Mouse (Mus musculus) CH12.LX (cell line): ENCODE data around the gene B4galnt3. TPM values are rescaled to one million over a fixed set of nuclear protein-coding genes. Genes with fewer than 3 reads are reported as not detected.
A peak's percentile ranks its signal among the peaks of the same experiment; 100 is the strongest.

ENCODE experiments used
- DNase-seq: peaks from one replicate; pipeline ENCODE4 v3.0.0-alpha.2; 2013; ENCODE audit errors: extremely low read depth
- H3K27ac ChIP-seq: 2 replicates; pipeline ENCODE4 v1.5.1; 2012; ENCODE audit warnings: low read depth, mild to moderate bottlenecking, control low read depth, moderate library complexity; ENCODE audit not compliant: insufficient read depth
- H3K27me3 ChIP-seq: replicated peaks from 2 replicates; pipeline ENCODE3; 2012; ENCODE audit warnings: inconsistent platforms
- H3K36me3 ChIP-seq, 2 experiments: replicated peaks in 1 of 2; 2 replicates each; pipeline versions ENCODE3 to v1.6.1; 2012; ENCODE audit warnings: inconsistent platforms in 1 of 2, low read length in 1 of 2, mild to moderate bottlenecking in 1 of 2, mixed read lengths in 1 of 2, moderate library complexity in 1 of 2; ENCODE audit not compliant: control insufficient read depth in 1 of 2, insufficient read depth in 1 of 2
- H3K4me1 ChIP-seq, 2 experiments: 2 replicates each; pipeline ENCODE4 v1.6.1; 2012; ENCODE audit warnings: inconsistent platforms in 1 of 2, moderate library complexity in 1 of 2; ENCODE audit not compliant: insufficient read depth in 2 of 2, control insufficient read depth in 1 of 2
- H3K4me2 ChIP-seq: 2 replicates; pipeline ENCODE4 v1.6.1; 2012; ENCODE audit warnings: low read depth, mild to moderate bottlenecking, control low read depth; ENCODE audit not compliant: poor library complexity, insufficient read depth, severe bottlenecking
- H3K4me3 ChIP-seq, 3 experiments: fragments of 150-350 bp in 1 of 3; sonication (generic) in 1 of 3; replicated peaks in 1 of 3; 2 replicates each; pipeline versions ENCODE3 to v1.5.1; 2011 to 2012; ENCODE audit warnings: low read depth in 2 of 3, low read length in 2 of 3, mild to moderate bottlenecking in 2 of 3, moderate library complexity in 2 of 3, control low read depth in 1 of 3, improper control_type of control experiment in 1 of 3, inconsistent platforms in 1 of 3, mixed read lengths in 1 of 3; ENCODE audit not compliant: poor library complexity in 1 of 3
- H3K79me2 ChIP-seq: replicated peaks from 2 replicates; pipeline ENCODE4 v1.6.1; 2012; ENCODE audit warnings: mild to moderate bottlenecking, moderate library complexity; ENCODE audit not compliant: control insufficient read depth, poor library complexity, insufficient read depth, severe bottlenecking; ENCODE audit errors: extremely low read depth
- H3K9ac ChIP-seq: 2 replicates; pipeline ENCODE4 v1.6.1; 2012; ENCODE audit warnings: low read depth, mild to moderate bottlenecking, control low read depth, moderate library complexity; ENCODE audit not compliant: insufficient read depth
- H3K9me3 ChIP-seq: replicated peaks from 2 replicates; pipeline ENCODE3; 2012; ENCODE audit warnings: low read length, inconsistent platforms, mixed read lengths
- CHD1 ChIP-seq: IDR thresholded peaks from 2 replicates; pipeline ENCODE4 v1.6.1; 2012; ENCODE audit warnings: low read depth, low read length, improper control_type of control experiment, inconsistent platforms
- HCFC1 ChIP-seq: IDR thresholded peaks from 2 replicates; pipeline ENCODE4 v1.6.1; 2012; ENCODE audit warnings: low read depth, mild to moderate bottlenecking, inconsistent platforms, low read length, improper control_type of control experiment
- IRF4 ChIP-seq: IDR thresholded peaks from 2 replicates; pipeline ENCODE4 v1.6.1; 2014; ENCODE audit warnings: low read depth, mild to moderate bottlenecking, inconsistent platforms, low read length, improper control_type of control experiment
- KAT2A ChIP-seq: IDR thresholded peaks from 2 replicates; pipeline ENCODE4 v1.6.1; 2012; ENCODE audit warnings: low read length, improper control_type of control experiment, inconsistent platforms; ENCODE audit not compliant: insufficient replicate concordance
- MAFK ChIP-seq: IDR thresholded peaks from 2 replicates; pipeline ENCODE4 v1.6.1; 2011; ENCODE audit warnings: low read length, improper control_type of control experiment; ENCODE audit not compliant: insufficient replicate concordance
- MEF2A ChIP-seq: IDR thresholded peaks from 2 replicates; pipeline ENCODE4 v1.6.1; 2014; ENCODE audit warnings: low read depth, mild to moderate bottlenecking, inconsistent platforms, low read length, improper control_type of control experiment, borderline replicate concordance
- MYC ChIP-seq: IDR thresholded peaks from 2 replicates; pipeline ENCODE4 v1.6.1; 2011; ENCODE audit warnings: low read depth, mild to moderate bottlenecking, improper control_type of control experiment, low read length
- NRF1 ChIP-seq: IDR thresholded peaks from 2 replicates; pipeline ENCODE4 v1.6.1; 2014; ENCODE audit warnings: low read depth, mild to moderate bottlenecking, inconsistent platforms, low read length, improper control_type of control experiment, moderate library complexity
- POLR2AphosphoS2 ChIP-seq: IDR thresholded peaks from 2 replicates; pipeline ENCODE4 v1.6.1; 2011; ENCODE audit warnings: low read depth, low read length, improper control_type of control experiment
- RAD21 ChIP-seq: IDR thresholded peaks from 2 replicates; pipeline ENCODE4 v1.6.1; 2011; ENCODE audit warnings: low read depth, mild to moderate bottlenecking, low read length, improper control_type of control experiment, moderate library complexity
- RCOR1 ChIP-seq: conservative IDR thresholded peaks from 2 replicates; pipeline ENCODE4 v1.6.1; 2012; ENCODE audit warnings: low read depth, mild to moderate bottlenecking, inconsistent platforms, low read length, improper control_type of control experiment
- TBP ChIP-seq: conservative IDR thresholded peaks from 2 replicates; pipeline ENCODE4 v1.6.1; 2011; ENCODE audit warnings: low read depth, low read length, improper control_type of control experiment
- TCF12 ChIP-seq: IDR thresholded peaks from 2 replicates; pipeline ENCODE4 v1.6.1; 2014; ENCODE audit warnings: low read depth, mild to moderate bottlenecking, inconsistent platforms, low read length, improper control_type of control experiment
- USF1 ChIP-seq: IDR thresholded peaks from 2 replicates; pipeline ENCODE4 v1.6.1; 2014; ENCODE audit warnings: low read depth, mild to moderate bottlenecking, inconsistent platforms, low read length, improper control_type of control experiment
- USF2 ChIP-seq: conservative IDR thresholded peaks from 2 replicates; pipeline ENCODE4 v1.6.1; 2011; ENCODE audit warnings: low read depth, low read length, improper control_type of control experiment
- ZNF384 ChIP-seq: IDR thresholded peaks from 2 replicates; pipeline ENCODE4 v1.6.1; 2012; ENCODE audit warnings: low read depth, low read length, improper control_type of control experiment, inconsistent platforms
- dilution Hi-C: fragments of 300-500 bp; cut with MboI; formaldehyde crosslinking; loops from 2 replicates; pipeline ENCODE4 v1.14.3; 2020; ENCODE audit warnings: low sequenced_read_pairs; ENCODE audit not compliant: extremely low pct_unique_long_range_greater_than_20kb, extremely low pct_ligation_motif_present
- in situ Hi-C: fragments of 300-500 bp; cut with MboI; formaldehyde crosslinking; loops from 3 replicates; pipeline ENCODE4 v1.14.3; 2019; ENCODE audit warnings: low sequenced_read_pairs, low pct_ligation_motif_present, low pct_unique_long_range_greater_than_20kb, mixed read lengths
- polyA plus RNA-seq: library from polyadenylated mRNA; unstranded; fragments of >175 nt; gene quantifications from 2 replicates; pipeline ENCODE4 v1.2.1, GENCODE M21; 2012; ENCODE audit warnings: low read depth; ENCODE audit not compliant: insufficient read length
- total RNA-seq, 2 experiments: library from RNA; depleted of rRNA; stranded (reverse); fragments of 300-350 nt in 1 of 2; fragments of >200 nt in 1 of 2; gene quantifications; 2 replicates each; pipeline ENCODE4 v1.2.3; 2012 to 2014

B4galnt3 gene
- total and polyA plus RNA-seq, 3 experiments = 0.21 to 0.47 (median 0.44) TPM

GRCm38 (mm10) chr6:120185012-120185730 is 109.2 kb downstream of the B4galnt3 start:
- Histone ChIP-seq H3K4me2 (no peak overlapping the region), H3K27ac (no peak overlapping the region), H3K4me3 (no peak overlapping the region), H3K27me3 (no peaks in the 10 kb centered on the region), H3K9ac (no peak overlapping the region)
- in situ Hi-C loops (loop anchor here (5.0 kb wide), 3 partner anchors 33 to 148 kb away; partner anchors contain the start of gene Wnk1), dilution Hi-C loops (no loop called here)
- TF ChIP-seq MAFK (no peak), ZNF384 (peak; percentile 38)
- TF ChIP-seq, all 38 proteins: peak for 1
- no peaks in the 10 kb centered on the region for H3K79me2 ChIP-seq
- H3K9me3 ChIP-seq = no peaks in the 10 kb centered on the region
- no peaks in the 10 kb centered on the region for H3K36me3 ChIP-seq
- no peak for DNase-seq
- peaks cover 34 to 79% of the 10 kb centered on the region in 2 experiments for H3K4me1 ChIP-seq

GRCm38 (mm10) chr6:120183771-120184170 is 110.6 kb downstream of the B4galnt3 start:
- peaks cover 29 to 79% of the 10 kb centered on the region in 2 experiments for H3K4me1 ChIP-seq
- no peaks in the 10 kb centered on the region for H3K36me3 ChIP-seq
- no peaks in the 10 kb centered on the region for H3K27me3 ChIP-seq
- no peaks in the 10 kb centered on the region for H3K9me3 ChIP-seq
- TF ChIP-seq MYC = no peak
- TF ChIP-seq USF1 = no peak
- no peak for TF ChIP-seq USF2
- TF ChIP-seq IRF4 = peak; percentile 24; the same call in 1 of the 2 replicates
- TF ChIP-seq HCFC1 = no peak
- TF ChIP-seq KAT2A = no peak
- no peak for TF ChIP-seq RCOR1
- TF ChIP-seq TCF12 = 0 out of 2 replicates have a peak, but pooled peaks have one; percentile 14
- TF ChIP-seq ZNF384 = no peak
- TF ChIP-seq CHD1 = peak; percentile 88; the same call in 1 of the 2 replicates
- TF ChIP-seq POLR2AphosphoS2 = no peak
- no peak for TF ChIP-seq NRF1
- TF ChIP-seq TBP = no peak
- no peak for TF ChIP-seq MEF2A
- no peak for TF ChIP-seq RAD21
- H3K27ac ChIP-seq = peak overlapping the region; percentile 34
- H3K4me2 ChIP-seq = no peak overlapping the region
- peak overlapping the region; percentile 2; the same call in 1 of the 2 replicates for H3K9ac ChIP-seq
- H3K4me3 ChIP-seq = no peak overlapping the region
- in situ Hi-C loops (no loop called here), dilution Hi-C loops (no loop called here)
- DNase-seq = no peak
- H3K79me2 ChIP-seq = no peaks in the 10 kb centered on the region
